Mouse (Mus musculus) cerebellum, adult 2 months (tissue): ENCODE measurements around the gene Itga1.

Experiments
- CTCF ChIP-seq: fragments of 200-500 bp; IDR thresholded peaks from 2 replicates; pipeline ENCODE4 v1.5.1; 2011; ENCODE audit warnings: low read depth, mild to moderate bottlenecking, control low read depth, low read length, moderate library complexity, borderline replicate concordance; ENCODE audit not compliant: insufficient read depth
- POLR2A ChIP-seq: fragments of 200-500 bp; IDR thresholded peaks from 2 replicates; pipeline ENCODE4 v1.6.1; 2011; ENCODE audit warnings: low read length, control low read depth, borderline replicate concordance; ENCODE audit not compliant: insufficient read depth

GRCm38 (mm10) chr13:115102754-115103153, 990 bp upstream of the Itga1 start:
- TF ChIP-seq POLR2A, result no peak
- no peak for TF ChIP-seq CTCF
